Mouse (Mus musculus) hindbrain, postnatal 0 days (tissue): ENCODE results near the gene Mael. TPM values are rescaled to one million over a fixed set of nuclear protein-coding genes. Genes with fewer than 3 reads are reported as not detected.
A peak's percentile ranks its signal among the peaks of the same experiment; 100 is the strongest.

Source experiments
- ATAC-seq: fragments of 200-750 bp; cut with Nextera tagmentation; 2 replicates; pipeline ENCODE4 v1.8.0; 2017; ENCODE audit warnings: mild to moderate bottlenecking, moderate TSS enrichment, moderate library complexity
- DNase-seq: peaks from one replicate; pipeline ENCODE4 v3.0.0-alpha.2; 2015; ENCODE audit warnings: low spot score
- H3K27ac ChIP-seq: fragments of 300-500 bp; sonication (generic); 2 replicates; pipeline ENCODE4 v1.5.1; 2014; ENCODE audit warnings: mild to moderate bottlenecking
- H3K27me3 ChIP-seq: fragments of 300-500 bp; sonication (generic); 2 replicates; pipeline ENCODE4 v1.6.1; 2014; ENCODE audit warnings: low read length, mixed read lengths; ENCODE audit not compliant: insufficient read depth
- H3K36me3 ChIP-seq: fragments of 300-500 bp; sonication (generic); 2 replicates; pipeline ENCODE4 v1.6.1; 2014; ENCODE audit warnings: low read length, mixed read lengths; ENCODE audit not compliant: insufficient read depth
- H3K4me1 ChIP-seq: fragments of 300-500 bp; sonication (generic); 2 replicates; pipeline ENCODE4 v1.6.1; 2014; ENCODE audit warnings: antibody characterized with exemption, low read length, mixed read lengths; ENCODE audit not compliant: insufficient read depth
- H3K4me2 ChIP-seq: fragments of 300-500 bp; sonication (generic); 2 replicates; pipeline ENCODE4 v1.6.1; 2014; ENCODE audit warnings: low read depth, mild to moderate bottlenecking, low read length, moderate library complexity, mixed read lengths
- H3K4me3 ChIP-seq: fragments of 300-500 bp; sonication (generic); 2 replicates; pipeline ENCODE4 v1.5.1; 2014; ENCODE audit warnings: low read length
- H3K9ac ChIP-seq: fragments of 300-500 bp; sonication (generic); replicated peaks from 2 replicates; pipeline ENCODE4 v1.6.1; 2014; ENCODE audit warnings: mild to moderate bottlenecking, low read length, moderate library complexity, mixed read lengths
- H3K9me3 ChIP-seq: fragments of 300-500 bp; sonication (generic); 2 replicates; pipeline ENCODE4 v1.6.1; 2016; ENCODE audit warnings: low read length, mixed read lengths
- CTCF ChIP-seq: IDR thresholded peaks from 2 replicates; pipeline ENCODE4 v1.5.1; 2016; ENCODE audit warnings: antibody characterized with exemption, control low read depth, low read depth
- WGBS: fragments of 180-500 bp; shearing (Covaris S2); extraction: QIAGEN DNeasy Blood & Tissue Kit; methylation state at CpG from one replicate; pipeline ENCODE4 v1.1.7; 2014; 5-methylcytosine and 5-hydroxymethylcytosine counted together
- polyA plus RNA-seq: library from polyadenylated mRNA; unstranded; fragments of >200 nt; fragmentation: Nextera tagmentation; extraction: Ambion mirVana; gene quantifications from 2 replicates; pipeline ENCODE4 v1.2.1, GENCODE M21; 2015
- total RNA-seq: library from RNA; depleted of rRNA; stranded (reverse); fragments of >200 nt; gene quantifications from 2 replicates; pipeline ENCODE4 v1.2.3, GENCODE M21; 2014

Mael gene
- total and polyA plus RNA-seq, 2 experiments from 2014 or later: 0.21 TPM; not detected in 1

- peak; percentile 20 for DNase-seq
- Histone ChIP-seq H3K9me3 (no peaks in the 10 kb centered on the region), H3K27me3 (no peaks in the 10 kb centered on the region), H3K27ac (no peak overlapping the region), H3K4me1 (peaks cover 11% of the 10 kb centered on the region; the same call in 1 of the 2 replicates), H3K9ac (no peak overlapping the region), H3K36me3 (no peaks in the 10 kb centered on the region), H3K4me2 (0 out of 2 replicates have a peak overlapping the region, but pooled peaks have one; percentile 8), H3K4me3 (no peak overlapping the region)
- no peak for ATAC-seq
- TF ChIP-seq CTCF: no peak
- WGBS: 63% methylated on average over 6 of the region's 6 CpGs
These were observed 21.0 kb upstream of the Mael start for GRCm38 (mm10) chr1:166259526-166259925.

- DNase-seq (no peak), ATAC-seq (no peak)
- H3K36me3 ChIP-seq: no peaks in the 10 kb centered on the region
- TF ChIP-seq CTCF: no peak
- 0 out of 2 replicates have a peak overlapping the region, but pooled peaks have one; percentile 19 for H3K4me3 ChIP-seq
- H3K27ac ChIP-seq: peak overlapping the region; percentile 4; the same call in 1 of the 2 replicates
- H3K9ac ChIP-seq: no peak overlapping the region
- H3K4me1 ChIP-seq: peaks cover 11% of the 10 kb centered on the region; the same call in 1 of the 2 replicates
- WGBS: 40% methylated on average over 4 of the region's 4 CpGs
- peak overlapping the region; percentile 80 for H3K4me2 ChIP-seq
- no peaks in the 10 kb centered on the region for H3K27me3 ChIP-seq
- no peaks in the 10 kb centered on the region for H3K9me3 ChIP-seq
These were observed 18.4 kb upstream of the Mael start for GRCm38 (mm10) chr1:166256898-166257297.

GRCm38 (mm10) chr1:166256302-166256701 lies 17.8 kb upstream of the Mael start:
- peak; percentile 58; the same call in 1 of the 2 replicates for ATAC-seq

GRCm38 (mm10) chr1:166255651-166256050 lies 17.1 kb upstream of the Mael start:
- H3K27ac ChIP-seq: peak overlapping the region; percentile 56; the same call in 1 of the 2 replicates
- H3K4me1 ChIP-seq: peaks cover 11% of the 10 kb centered on the region; the same call in 1 of the 2 replicates
- H3K36me3 ChIP-seq: no peaks in the 10 kb centered on the region
- 25% methylated on average over 2 of the region's 2 CpGs for WGBS
- TF ChIP-seq CTCF: no peak
- no peaks in the 10 kb centered on the region for H3K9me3 ChIP-seq
- ATAC-seq: no peak
- no peaks in the 10 kb centered on the region for H3K27me3 ChIP-seq
- no peak overlapping the region for H3K9ac ChIP-seq
- H3K4me3 ChIP-seq: peak overlapping the region; percentile 19; the same call in 1 of the 2 replicates
- peak overlapping the region; percentile 80 for H3K4me2 ChIP-seq
- DNase-seq: no peak

More at GRCm38 (mm10) chr1:166256302-166256701, 17.8 kb upstream of the Mael start:
- H3K9me3 ChIP-seq: no peaks in the 10 kb centered on the region
- H3K4me2 ChIP-seq: peak overlapping the region; percentile 80
- no peak for DNase-seq
- peaks cover 11% of the 10 kb centered on the region; the same call in 1 of the 2 replicates for H3K4me1 ChIP-seq
- WGBS: 3% methylated on average over 6 of the region's 6 CpGs
- peak overlapping the region; percentile 56 for H3K27ac ChIP-seq
- H3K4me3 ChIP-seq: peak overlapping the region; percentile 19; the same call in 1 of the 2 replicates
- no peaks in the 10 kb centered on the region for H3K36me3 ChIP-seq
- TF ChIP-seq CTCF: no peak
- H3K27me3 ChIP-seq: no peaks in the 10 kb centered on the region
- H3K9ac ChIP-seq: no peak overlapping the region

- ATAC-seq (no peak), DNase-seq (no peak)
- Histone ChIP-seq H3K9me3 (no peaks in the 10 kb centered on the region), H3K36me3 (no peaks in the 10 kb centered on the region), H3K4me1 (peaks cover 11% of the 10 kb centered on the region; the same call in 1 of the 2 replicates), H3K9ac (peak overlapping the region; percentile 10; the same call in 1 of the 2 replicates), H3K4me3 (peak overlapping the region; percentile 58), H3K4me2 (peak overlapping the region; percentile 80), H3K27ac (0 out of 2 replicates have a peak overlapping the region, but pooled peaks have one; percentile 20), H3K27me3 (no peaks in the 10 kb centered on the region)
- TF ChIP-seq CTCF: no peak
- WGBS: 20% methylated on average over 8 of the region's 8 CpGs
These were observed 16.5 kb upstream of the Mael start for GRCm38 (mm10) chr1:166255091-166255490.

GRCm38 (mm10) chr1:166253898-166254894 lies 15.6 kb upstream of the Mael start, which contains the start of gene Ildr2:
Ildr2 (plus strand) TSS chr1:166254139.
- peak within 1 kb of the TSS; percentile 58 for H3K4me3 ChIP-seq
- no peaks in the 10 kb centered on the region for H3K27me3 ChIP-seq
- no peaks in the 10 kb centered on the region for H3K36me3 ChIP-seq
- no peak within 1 kb of the TSS; the same call in 1 of the 2 replicates for H3K27ac ChIP-seq
- TF ChIP-seq CTCF: 0 out of 2 replicates have a peak, but pooled peaks have one; percentile 13
- peak within 1 kb of the TSS; percentile 80 for H3K4me2 ChIP-seq
- H3K4me1 ChIP-seq: peaks cover 11% of the 10 kb centered on the region; the same call in 1 of the 2 replicates
- ATAC-seq (peak; percentile 76), DNase-seq (peak; percentile 77)
- no peaks in the 10 kb centered on the region for H3K9me3 ChIP-seq
- under 1% methylated on average over 61 of the region's 72 CpGs for WGBS
- H3K9ac ChIP-seq: peak within 1 kb of the TSS; percentile 63
